16 mouse cellular contexts compared by ENCODE assay signal in the genomic region with DNA sequence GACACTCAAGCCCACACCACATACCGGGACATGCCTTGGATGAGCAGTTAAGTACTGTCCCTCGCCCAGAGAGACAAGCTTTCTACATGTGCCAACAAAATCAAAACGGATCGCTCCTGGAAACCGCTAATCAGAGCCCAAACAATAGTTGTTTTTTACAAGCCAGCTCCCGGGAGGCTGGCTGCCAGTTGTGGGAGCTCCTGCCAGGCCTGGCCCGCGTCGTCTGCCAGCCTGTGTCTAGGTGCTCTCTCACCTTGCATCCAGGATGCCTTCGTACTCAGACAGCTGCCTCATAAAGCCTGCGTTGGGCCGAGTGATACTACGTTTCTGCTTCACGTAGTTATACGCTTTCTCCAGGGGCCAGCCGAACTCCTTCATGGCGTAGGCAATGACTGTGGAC. TPM values are rescaled to one million over a fixed set of nuclear protein-coding genes. Genes with fewer than 3 reads are reported as not detected.
A peak's percentile ranks its signal among the peaks of the same experiment; 100 is the strongest.
DNase-seq lines count a peak whose midpoint lies in the region; ATAC-seq and TF ChIP-seq lines count a peak whose summit lies in the region.
"Had no signal": no experiment of that assay in that cellular context is flagged by ENCODE, and none has a peak within 500 bp of the region (broad histone marks: within the 10 kb centered on the region; RNA-seq: fewer than 3 reads in every experiment).

No protein-coding gene starts in this region.

- no peak overlapping the region for H3K9ac ChIP-seq in hindbrain, embryonic 13.5 days
- H3K9ac ChIP-seq in hindbrain, postnatal 0 days (replicated peaks; ENCODE audit: low read length) = no peak overlapping the region
- H3K9ac ChIP-seq: limb, embryonic 15.5 days had no signal

- no peak for TF ChIP-seq CTCF in hindbrain, postnatal 0 days (IDR thresholded peaks at IDR 0.05; ENCODE audit: low read depth)
- TF ChIP-seq CTCF in testis, adult 2 months (IDR thresholded peaks at IDR 0.05; ENCODE audit: control insufficient read depth, insufficient read depth, insufficient replicate concordance, low read depth, low read length) = no peak

- H3K27me3 ChIP-seq in hindbrain, embryonic 13.5 days = no peaks in the 10 kb centered on the region
- no peaks in the 10 kb centered on the region for H3K27me3 ChIP-seq in hindbrain, postnatal 0 days (ENCODE audit: insufficient read depth, low read length)
- no peaks in the 10 kb centered on the region for H3K27me3 ChIP-seq in testis, adult 2 months (ENCODE audit: control insufficient read depth, insufficient read depth, low read length)
- H3K27me3 ChIP-seq: limb, embryonic 15.5 days had no signal

- H3K4me1 ChIP-seq in hindbrain, embryonic 13.5 days (replicated peaks) = peaks cover 8% of the 10 kb centered on the region
- no peaks in the 10 kb centered on the region for H3K4me1 ChIP-seq in hindbrain, postnatal 0 days (ENCODE audit: insufficient read depth, low read length)
- no peaks in the 10 kb centered on the region; the same call in 1 of the 2 replicates for H3K4me1 ChIP-seq in testis, adult 2 months (ENCODE audit: control insufficient read depth, insufficient read depth, low read length)

- WGBS in hindbrain, embryonic 13.5 days = 82% methylated on average over 17 of the region's 17 CpGs
- 58% methylated on average over 17 of the region's 17 CpGs for WGBS in hindbrain, postnatal 0 days

- no peaks in the 10 kb centered on the region for H3K9me3 ChIP-seq in hindbrain, embryonic 13.5 days
- H3K9me3 ChIP-seq in hindbrain, postnatal 0 days (ENCODE audit: low read length) = no peaks in the 10 kb centered on the region
- H3K9me3 ChIP-seq: limb, embryonic 15.5 days had no signal

- H3K27ac ChIP-seq in hindbrain, embryonic 13.5 days = peak overlapping the region; percentile 52
- no peak overlapping the region for H3K27ac ChIP-seq in hindbrain, postnatal 0 days
- H3K27ac ChIP-seq in testis, adult 2 months (ENCODE audit: control insufficient read depth, insufficient read depth, low read depth, low read length) = peak overlapping the region; percentile 69
- H3K27ac ChIP-seq: kidney, postnatal 0 days; limb, embryonic 15.5 days had no signal

- no peak overlapping the region for H3K4me3 ChIP-seq in hindbrain, embryonic 13.5 days
- no peak overlapping the region for H3K4me3 ChIP-seq in hindbrain, postnatal 0 days (ENCODE audit: low read length)
- H3K4me3 ChIP-seq in testis, adult 2 months (ENCODE audit: control insufficient read depth, low read depth, low read length) = no peak overlapping the region
- H3K4me3 ChIP-seq: limb, embryonic 15.5 days had no signal

- DNase-seq in hindbrain, postnatal 0 days (ENCODE audit: low spot score) = no peak
- no peak for DNase-seq in testis, postnatal 10 days (ENCODE audit: low spot score)
- peak; percentile 58 to 61 for DNase-seq in cerebellum, postnatal 25 days
- no peak for DNase-seq in B cell, adult 2 months
- DNase-seq in right cerebral cortex, postnatal 36 days (ENCODE audit: low spot score in 2 of 2) = no peak
- DNase-seq: adrenal gland, adult 8-10 months; heart, adult 11 months; lung, postnatal 10 days; retina, postnatal 1 day; spleen, adult 18-20 months had no signal

- peaks cover 91% of the 10 kb centered on the region for H3K36me3 ChIP-seq in hindbrain, embryonic 13.5 days
- peaks cover 42% of the 10 kb centered on the region for H3K36me3 ChIP-seq in hindbrain, postnatal 0 days (ENCODE audit: insufficient read depth, low read length)
- H3K36me3 ChIP-seq in testis, adult 2 months (ENCODE audit: control insufficient read depth, insufficient read depth, low read length) = no peaks in the 10 kb centered on the region

- H3K4me2 ChIP-seq in hindbrain, embryonic 13.5 days = no peak overlapping the region
- H3K4me2 ChIP-seq in hindbrain, postnatal 0 days (ENCODE audit: low read depth, low read length) = no peak overlapping the region
- H3K4me2 ChIP-seq: limb, embryonic 15.5 days; midbrain, embryonic 11.5 days had no signal

- no peak for ATAC-seq in hindbrain, embryonic 13.5 days (ENCODE audit: low FRiP score)
- no peak for ATAC-seq in hindbrain, postnatal 0 days

- TF ChIP-seq POLR2A in testis, adult 2 months (IDR thresholded peaks at IDR 0.05; ENCODE audit: control insufficient read depth, low read depth, low read length) = no peak

RNA-seq across cellular contexts. Expression of gene Coro1c, which starts 41.6 kb away (rescaled TPM):
- polyA plus RNA-seq in hindbrain, embryonic 13.5 days (2015; fragmentation: Nextera tagmentation; extraction: Ambion mirVana) = 176 and 190 TPM in 2 replicates
- total RNA-seq in hindbrain, postnatal 0 days (2014; rRNA removed) = 151 and 159 TPM in 2 replicates
- polyA plus RNA-seq in hindbrain, postnatal 0 days (2015; fragmentation: Nextera tagmentation; extraction: Ambion mirVana) = 140 and 149 TPM in 2 replicates
- polyA plus RNA-seq in testis, adult 2 months (2012; rRNA removed) = 12.9 and 13.2 TPM in 2 replicates

RNA-seq across cellular contexts. Expression of gene Ssh1, which starts 43.6 kb away (rescaled TPM):
- polyA plus RNA-seq in hindbrain, embryonic 13.5 days (2015; fragmentation: Nextera tagmentation; extraction: Ambion mirVana) = 15.0 and 18.7 TPM in 2 replicates
- total RNA-seq in hindbrain, postnatal 0 days (2014; rRNA removed) = 12.4 and 14.5 TPM in 2 replicates
- 9.7 and 11.6 TPM in 2 replicates for polyA plus RNA-seq in hindbrain, postnatal 0 days (2015; fragmentation: Nextera tagmentation; extraction: Ambion mirVana)
- 4.1 and 5.0 TPM in 2 replicates for polyA plus RNA-seq in testis, adult 2 months (2012; rRNA removed)

RNA-seq across cellular contexts. Expression of gene Dao, which starts 53.4 kb away (rescaled TPM):
- not detected in 2 replicates for polyA plus RNA-seq in hindbrain, embryonic 13.5 days (2015; fragmentation: Nextera tagmentation; extraction: Ambion mirVana)
- total RNA-seq in hindbrain, postnatal 0 days (2014; rRNA removed) = 0.84 TPM in 1 of 2 replicates, not detected in the other
- 0.14 TPM in 1 of 2 replicates, not detected in the other for polyA plus RNA-seq in hindbrain, postnatal 0 days (2015; fragmentation: Nextera tagmentation; extraction: Ambion mirVana)
- polyA plus RNA-seq in testis, adult 2 months (2012; rRNA removed) = 0.06 and 0.40 TPM in 2 replicates
- total RNA-seq: adrenal gland, adult 8-10 months had no signal
- polyA plus RNA-seq: embryonic facial prominence, embryonic 14.5 days; limb, embryonic 15.5 days; midbrain, embryonic 11.5 days had no signal

Comparison
In these comparisons a context has a peak if more than half of its experiments do, and no peak if none do; other contexts are left out.
1. DNase-seq: peak in cerebellum, postnatal 25 days (2 of 2); none in hindbrain, postnatal 0 days (single experiment), testis, postnatal 10 days (single experiment), B cell, adult 2 months (0 of 2) and right cerebral cortex, postnatal 36 days (0 of 2).